Mouse (Mus musculus): ENCODE results near the gene Snx33.
"Not testable (repeated sequence)": the region's sequence is repeated elsewhere in the genome, so short reads cannot be mapped to it uniquely, and the experiment has no call there.

Snx33 gene

DNA sequence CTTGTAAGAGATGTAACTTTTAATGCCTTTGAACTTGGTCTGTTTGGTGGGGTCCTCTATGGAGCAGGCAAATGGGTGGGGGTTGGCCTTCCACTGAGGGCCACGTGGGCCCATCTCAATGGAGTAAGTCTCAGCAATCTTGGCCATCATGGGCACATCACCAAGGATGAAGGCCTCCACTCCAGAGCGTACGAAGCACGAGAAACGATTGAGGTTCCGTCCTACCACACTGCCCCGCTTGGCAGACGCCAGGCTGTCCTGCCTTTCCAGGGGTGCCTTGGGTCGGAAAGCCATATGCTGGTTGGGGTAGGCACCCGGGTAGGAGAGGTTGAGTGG is 2.2 kb downstream of the Snx33 start:
- DNase-seq (ENCODE audit: low read depth in 2 of 2, low spot score in 2 of 2), result no peak

DNA sequence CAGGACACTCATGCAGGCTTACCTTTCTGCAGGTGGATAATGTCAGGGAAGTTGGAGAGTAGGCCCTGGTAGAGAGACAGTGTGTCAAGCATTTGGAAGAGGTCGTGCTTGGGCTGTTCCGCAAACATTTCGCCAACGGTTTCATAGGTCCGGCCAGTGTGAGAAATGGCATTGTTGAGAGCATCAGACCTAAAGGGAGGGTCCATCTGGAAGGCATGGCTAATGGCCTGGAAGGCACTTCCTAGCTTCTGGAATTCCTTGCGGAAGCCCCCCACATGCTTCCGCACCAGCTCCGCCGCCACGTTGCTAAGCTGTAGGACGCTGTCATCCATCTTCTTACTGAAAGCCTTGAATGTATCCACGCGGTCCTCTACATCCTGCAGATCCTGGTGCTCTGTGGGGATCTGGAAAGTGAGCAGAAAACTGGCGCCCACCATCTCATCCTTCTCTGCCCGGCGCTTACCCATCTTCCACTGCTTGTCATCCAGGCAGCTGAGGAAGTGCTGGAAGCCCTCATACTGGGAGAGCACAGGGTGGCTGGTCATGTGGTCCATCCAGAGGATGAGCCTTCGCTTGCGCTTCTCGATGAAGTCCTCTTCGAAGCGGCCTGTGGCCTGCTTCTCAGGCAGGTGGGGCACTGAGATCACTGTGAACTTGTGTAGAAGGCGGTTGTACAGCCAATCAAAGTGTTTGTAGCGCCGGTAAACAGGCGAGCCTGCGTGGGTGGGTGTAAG is 2.7 kb downstream of the Snx33 start:
- DNase-seq (ENCODE audit: low read depth in 2 of 2, low spot score in 2 of 2), result no peak

DNA sequence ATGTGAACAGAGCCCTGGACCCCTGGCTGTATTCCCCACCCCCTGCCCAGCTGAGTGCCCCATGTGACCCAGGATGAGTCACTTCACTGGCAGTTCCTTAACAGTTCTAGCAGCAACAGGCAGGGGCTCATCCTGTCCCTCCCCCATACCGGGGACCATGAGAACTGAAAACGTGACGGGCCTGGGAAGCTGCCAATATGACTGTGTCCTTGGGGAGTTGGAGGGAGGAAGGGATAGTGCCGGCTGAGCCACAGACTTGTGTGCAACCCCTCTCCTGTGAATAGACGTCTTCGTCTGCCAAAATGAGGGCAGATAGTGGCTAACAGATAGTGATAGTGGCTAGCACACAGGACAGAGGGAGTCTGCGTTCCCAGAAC is 3.5 kb downstream of the Snx33 start:
- no peak for DNase-seq (ENCODE audit: low read depth in 2 of 2, low spot score in 2 of 2)

DNA sequence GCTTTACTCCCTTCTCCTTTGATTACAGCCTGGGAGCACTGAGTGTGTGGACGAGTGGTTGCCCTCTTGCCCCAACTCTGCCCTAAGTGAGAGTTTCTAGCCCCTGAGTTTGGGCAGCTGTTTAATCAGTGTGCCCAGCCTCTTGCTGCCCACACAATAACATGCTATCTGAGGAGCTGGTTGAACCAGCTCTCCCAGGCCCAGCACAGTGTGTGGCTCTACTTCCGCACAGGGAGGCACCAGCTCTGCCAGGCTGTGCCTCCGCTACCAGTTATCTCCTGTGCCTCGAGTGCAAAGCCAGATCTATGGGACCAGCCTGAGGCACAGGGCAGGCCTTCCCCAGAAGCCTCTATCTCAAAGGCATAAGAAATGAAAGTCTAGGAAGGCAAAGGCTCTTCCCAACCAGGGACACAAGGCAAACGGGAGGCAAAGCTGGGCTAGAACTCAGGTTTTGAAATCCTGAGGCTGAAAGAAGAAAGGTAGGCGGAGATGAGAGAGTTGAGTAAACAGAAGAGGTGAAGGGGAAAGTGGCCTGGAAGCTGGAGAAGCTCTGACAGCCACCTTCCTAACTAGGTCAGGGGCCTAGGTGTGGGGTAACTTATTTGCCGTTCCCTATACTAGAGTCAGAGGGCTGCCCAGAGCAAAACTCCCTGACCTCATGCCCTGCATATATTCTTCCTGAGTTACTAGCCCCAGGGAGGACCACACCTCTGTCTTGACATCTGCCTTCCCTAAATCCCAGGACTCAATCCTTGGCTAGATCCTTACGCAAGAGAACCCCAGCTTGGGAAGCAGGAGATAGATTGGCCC is 4.1 kb downstream of the Snx33 start:
- no peak for DNase-seq (ENCODE audit: low read depth in 2 of 2, low spot score in 2 of 2)

DNA sequence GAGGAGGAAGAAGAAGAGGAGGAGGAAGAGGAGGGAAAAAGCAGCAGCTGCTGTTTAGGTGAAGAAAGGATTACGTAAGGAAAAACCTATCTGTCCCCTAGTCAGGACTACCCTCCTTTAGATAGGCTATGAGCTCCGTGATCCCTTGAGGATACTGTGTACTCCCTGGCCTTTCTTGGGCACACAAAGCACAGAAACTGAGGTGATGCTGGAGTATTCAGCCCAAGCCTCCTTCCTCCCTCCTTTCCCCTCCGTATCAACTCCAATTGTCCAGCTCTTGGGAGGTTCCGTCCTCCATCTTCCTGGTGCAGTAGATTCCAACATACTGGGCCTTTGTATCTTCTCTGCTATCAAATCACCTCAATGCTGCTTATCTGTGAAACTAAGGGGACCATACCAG is 5.4 kb downstream of the Snx33 start:
- no peak for DNase-seq (ENCODE audit: low read depth in 2 of 2, low spot score in 2 of 2)

DNA sequence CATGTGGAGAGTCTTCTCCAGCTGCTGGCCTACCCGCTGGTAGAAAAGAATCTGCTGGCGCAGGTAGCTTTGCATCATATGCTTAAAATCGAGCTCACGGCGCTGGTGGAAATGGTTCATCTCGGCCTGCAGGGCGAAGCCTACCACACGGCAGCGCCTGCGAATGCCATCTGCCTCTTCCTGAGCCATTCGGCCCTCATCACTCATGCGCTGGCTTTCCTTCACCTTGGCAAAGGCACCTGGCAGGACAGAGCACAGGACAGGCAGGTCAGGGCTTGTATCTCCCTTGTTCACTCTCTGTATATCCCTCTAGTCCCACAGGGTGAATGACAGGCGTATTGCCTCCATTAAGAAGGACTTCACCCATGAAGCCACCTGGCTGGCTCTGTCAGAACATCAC is 9.7 kb downstream of the Snx33 start:
- no peak for DNase-seq (ENCODE audit: low read depth in 2 of 2, low spot score in 2 of 2)

DNA sequence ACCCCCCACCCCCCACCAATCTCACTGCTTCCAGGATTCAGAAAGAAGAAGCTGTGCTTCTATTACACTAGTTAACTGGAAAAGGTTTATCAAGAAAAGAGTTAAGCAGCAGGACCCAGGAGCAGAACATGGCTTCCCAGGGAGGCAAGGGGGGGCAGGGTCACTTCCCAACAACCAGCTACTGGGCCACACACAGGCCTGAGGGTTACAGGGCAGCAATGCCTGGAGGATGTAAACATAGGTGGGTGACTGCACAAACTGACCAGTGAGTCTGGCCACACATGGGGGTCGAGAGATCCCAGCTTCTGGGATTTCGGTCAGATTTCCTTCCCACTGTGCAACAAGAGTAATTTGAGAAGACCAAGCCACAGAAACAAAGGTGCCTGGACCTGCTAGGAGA is 11.0 kb downstream of the Snx33 start:
- DNase-seq (ENCODE audit: low read depth in 2 of 2, low spot score in 2 of 2), result no peak

DNA sequence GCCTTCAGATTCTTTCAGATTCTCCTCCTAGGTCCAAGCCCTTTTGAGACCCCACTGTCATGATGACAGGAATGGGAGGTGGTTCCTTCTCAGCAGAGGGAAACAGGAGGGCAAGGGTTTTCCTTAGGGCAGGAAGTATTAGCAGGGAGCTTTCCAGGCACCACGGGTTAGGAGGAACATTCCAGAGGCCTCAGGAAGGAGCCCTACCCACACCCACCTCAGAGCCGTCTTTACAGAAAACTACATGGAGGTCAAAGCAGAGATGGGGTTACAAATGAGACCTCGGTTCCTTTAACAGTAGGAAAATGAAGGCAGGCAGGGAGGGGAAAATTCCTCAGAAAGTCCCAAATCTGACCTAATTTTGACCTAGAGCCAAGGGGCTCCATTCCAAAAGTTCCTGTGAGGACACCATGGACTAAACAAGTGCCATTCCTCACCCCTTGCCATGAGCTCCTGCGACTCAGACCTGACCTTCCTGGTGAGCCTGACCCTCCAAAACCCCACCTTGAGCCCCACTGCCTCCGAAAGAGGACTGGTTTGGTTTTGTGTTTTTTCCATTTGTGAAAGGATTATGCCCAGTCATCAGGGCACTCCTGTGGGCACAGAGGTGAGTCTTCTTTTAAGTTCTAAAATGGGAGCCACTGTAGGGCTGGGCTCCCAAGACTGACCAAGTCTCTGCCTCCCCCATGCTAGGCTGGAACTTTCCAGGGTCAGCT is 12.3 kb downstream of the Snx33 start:
- DNase-seq (ENCODE audit: low read depth in 2 of 2, low spot score in 2 of 2), result no peak

DNA sequence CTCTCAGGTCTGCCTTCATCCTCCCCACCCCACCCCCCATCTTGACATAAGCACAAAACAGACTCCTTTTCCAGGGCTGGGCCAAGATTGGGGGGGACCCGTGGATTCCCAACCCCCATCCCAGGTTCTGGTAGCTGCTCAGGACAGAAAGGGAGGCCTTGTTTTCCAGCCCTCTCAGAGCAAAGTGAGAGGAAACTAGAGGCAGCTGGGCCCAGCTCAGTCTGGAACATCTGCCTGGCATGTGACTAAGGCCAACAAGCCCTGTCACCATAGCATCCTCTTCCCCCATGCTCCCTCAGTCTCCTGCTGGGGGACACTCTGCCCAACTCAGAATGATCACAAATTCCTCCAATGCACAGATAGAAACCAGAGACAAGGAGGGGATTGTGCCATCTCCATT is 13.1 kb downstream of the Snx33 start:
- no peak for DNase-seq (ENCODE audit: low read depth in 2 of 2, low spot score in 2 of 2)

DNA sequence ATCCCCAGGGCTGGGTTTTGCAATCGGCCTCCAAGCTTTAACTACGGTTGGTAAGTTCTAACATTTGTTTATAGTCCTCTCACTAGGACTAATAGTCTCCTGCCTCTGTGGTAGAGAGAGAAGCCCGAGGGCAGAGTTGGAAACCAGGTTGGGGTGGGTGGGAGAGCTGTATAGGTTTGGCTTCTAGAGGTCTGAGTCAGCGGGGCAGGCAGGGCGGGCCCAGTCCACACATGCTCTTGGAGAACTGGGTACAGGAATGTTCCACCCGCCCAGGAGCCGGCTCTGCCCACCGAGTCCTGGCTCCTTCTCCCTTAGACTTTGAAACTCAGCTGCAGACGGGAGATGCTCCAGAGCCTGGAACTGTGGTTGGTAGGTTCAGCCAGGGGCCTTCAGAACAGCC is 14.2 kb downstream of the Snx33 start:
- DNase-seq (ENCODE audit: low read depth in 2 of 2, low spot score in 2 of 2), result no peak

DNA sequence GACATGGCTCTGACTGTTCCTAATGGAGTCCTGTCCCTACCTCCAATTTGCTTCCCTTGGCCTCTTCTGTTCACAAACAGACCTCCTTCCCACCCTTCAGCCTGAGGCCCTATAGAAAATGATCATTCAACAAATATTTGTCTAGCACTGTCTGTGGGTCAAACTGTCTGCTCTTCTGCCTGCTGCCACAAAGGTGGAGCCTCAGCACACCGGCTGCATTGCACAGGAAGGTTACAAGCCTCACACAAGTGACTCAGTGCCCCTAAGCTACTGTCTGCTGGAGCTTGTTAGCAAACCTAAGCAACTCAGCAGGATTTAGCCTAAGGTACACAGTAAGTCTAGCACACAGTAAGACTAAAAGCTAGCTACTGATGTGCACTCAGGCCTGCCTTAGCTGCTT is 17.2 kb downstream of the Snx33 start:
- no peak for DNase-seq (ENCODE audit: low read depth in 2 of 2, low spot score in 2 of 2)

DNA sequence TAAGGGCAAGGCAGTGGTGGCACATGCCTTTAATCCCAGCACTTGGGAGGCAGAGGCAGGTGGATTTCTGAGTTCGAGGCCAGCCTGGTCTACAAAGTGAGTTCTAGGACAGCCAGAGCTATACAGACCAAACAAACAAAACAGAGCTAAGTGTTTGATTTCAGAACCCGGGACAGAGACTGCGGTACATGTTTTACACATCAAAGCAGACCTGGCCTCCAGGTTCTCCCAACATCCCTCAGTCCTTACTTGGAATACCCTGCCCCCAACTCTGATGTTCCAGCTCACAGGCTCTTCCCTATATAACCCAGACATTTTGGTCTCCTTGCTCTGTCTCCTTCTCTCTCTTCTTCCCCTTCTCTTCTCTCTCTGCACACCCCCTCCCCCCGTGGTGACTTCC is 18.2 kb downstream of the Snx33 start:
- not testable (repeated sequence) for DNase-seq (ENCODE audit: low read depth in 2 of 2, low spot score in 2 of 2)

DNA sequence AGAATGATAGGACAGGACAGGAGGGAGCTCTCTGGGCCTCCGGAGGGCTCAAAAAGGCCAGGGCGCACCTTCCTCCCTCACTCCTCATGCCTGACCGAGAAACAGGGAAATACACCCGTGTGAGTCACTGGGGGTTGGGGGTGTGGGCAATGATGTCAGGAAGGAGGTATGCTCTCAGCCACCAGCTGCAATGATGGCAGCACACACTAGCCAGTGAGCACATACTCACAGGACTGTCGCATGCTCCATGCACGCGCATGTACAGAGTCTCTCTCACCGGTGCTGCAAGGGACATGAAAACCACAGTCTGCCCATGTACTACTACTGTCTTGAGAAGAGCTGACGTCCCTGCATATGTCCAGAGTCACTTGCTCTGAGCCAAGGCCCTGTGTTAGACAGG is 20.6 kb downstream of the Snx33 start:
- DNase-seq (ENCODE audit: low read depth in 2 of 2, low spot score in 2 of 2), result no peak

DNA sequence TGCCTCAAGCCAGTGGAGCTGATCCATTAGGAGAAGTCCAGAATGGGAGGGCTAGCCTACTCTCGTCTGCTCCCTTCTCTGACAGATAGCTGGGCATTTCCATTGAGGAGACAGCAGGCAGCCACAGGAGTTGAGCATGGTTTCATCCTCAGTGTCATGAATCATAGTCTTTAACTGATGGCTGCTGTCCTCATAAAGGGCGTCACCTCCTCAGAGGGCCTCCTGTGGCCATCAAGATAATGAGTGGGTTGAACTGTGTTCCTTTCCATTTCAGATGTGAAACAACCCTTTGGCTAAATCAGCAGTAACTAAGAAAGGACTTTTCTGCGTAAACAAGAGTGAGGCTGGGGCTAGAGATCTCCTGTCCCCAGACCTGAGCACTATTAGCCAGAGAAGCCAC is 24.5 kb downstream of the Snx33 start:
- no peak for DNase-seq (ENCODE audit: low read depth in 2 of 2, low spot score in 2 of 2)

DNA sequence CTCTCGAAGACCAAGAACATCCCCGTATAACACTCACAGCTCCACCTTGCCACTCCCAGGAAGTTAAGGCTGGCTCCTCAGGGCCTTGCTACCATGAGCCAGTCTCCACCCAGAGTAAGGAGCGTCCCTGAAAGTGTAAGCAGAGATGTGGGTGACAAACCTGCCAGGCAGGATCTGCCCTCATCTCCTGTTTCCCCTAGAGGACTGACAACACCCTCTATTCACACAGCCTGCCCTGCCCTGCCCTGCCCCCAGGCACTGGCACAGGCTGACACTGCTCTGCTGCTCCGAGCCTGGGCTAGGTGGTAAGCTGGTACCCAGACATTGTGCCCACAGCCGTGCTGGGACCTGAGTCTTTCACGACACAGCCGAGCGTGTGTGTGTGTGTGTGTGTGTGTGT is 27.0 kb downstream of the Snx33 start:
- DNase-seq (ENCODE audit: low read depth in 2 of 2, low spot score in 2 of 2), result no peak

DNA sequence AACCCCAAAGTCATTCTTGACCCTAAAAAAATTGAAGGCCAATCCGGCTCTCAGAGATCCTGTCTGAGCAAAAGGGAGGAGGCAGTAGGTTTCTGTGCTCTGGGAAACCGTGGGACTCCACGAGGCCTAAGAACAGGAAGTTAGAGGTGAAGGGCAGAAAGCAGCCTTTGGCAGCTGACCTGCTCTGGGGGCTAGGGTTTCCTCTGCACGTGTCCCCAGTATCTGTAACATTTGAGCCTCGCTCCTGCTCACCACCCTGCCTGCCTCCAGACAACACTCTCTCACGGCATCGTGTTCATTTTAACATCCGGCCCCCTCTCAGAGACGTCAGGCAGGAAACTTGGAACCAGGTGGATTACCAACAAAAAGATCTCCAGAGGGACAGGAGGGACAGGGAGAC is 27.6 kb downstream of the Snx33 start:
- no peak for DNase-seq (ENCODE audit: low read depth in 2 of 2, low spot score in 2 of 2)

DNA sequence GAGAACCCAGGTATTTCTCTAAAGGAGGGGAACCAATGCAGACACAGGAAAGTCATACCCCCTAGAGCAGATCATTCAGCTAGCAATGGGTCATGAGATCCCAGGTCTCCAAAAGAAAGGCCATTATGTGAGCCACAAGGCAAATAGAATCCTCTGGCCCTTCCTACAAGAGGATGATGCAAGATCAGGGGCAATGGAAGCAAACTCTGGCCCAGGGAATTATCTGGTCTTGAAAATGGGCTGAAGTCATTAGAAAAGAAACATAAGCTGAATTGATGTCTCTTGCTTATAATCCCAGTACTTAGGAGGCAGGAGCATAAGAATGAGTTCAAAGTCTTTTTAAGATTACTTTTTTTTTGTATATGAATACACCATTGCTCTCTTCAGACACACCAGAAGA is 28.1 kb downstream of the Snx33 start:
- DNase-seq (ENCODE audit: low read depth in 2 of 2, low spot score in 2 of 2), result no peak

DNA sequence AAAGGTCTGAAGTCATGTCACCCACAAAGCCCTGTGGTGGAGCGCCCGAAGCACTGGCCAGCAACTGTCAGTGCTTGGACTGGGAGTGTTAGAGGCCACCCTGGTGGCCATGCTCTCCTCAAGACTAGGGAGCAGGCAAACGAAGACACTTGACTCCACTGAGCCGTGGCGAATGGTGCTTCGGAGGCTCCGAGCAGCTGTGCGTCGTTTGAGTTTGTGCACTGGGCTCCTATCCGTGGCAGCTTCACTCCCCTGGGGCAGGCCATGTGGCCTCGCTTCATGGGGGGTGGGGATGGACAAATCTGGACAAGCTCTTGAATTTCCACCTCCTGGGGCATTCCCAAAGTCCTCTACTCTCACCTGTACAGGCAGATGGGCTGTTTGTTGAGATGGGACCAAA is 28.8 kb downstream of the Snx33 start:
- DNase-seq (ENCODE audit: low read depth in 2 of 2, low spot score in 2 of 2), result no peak

DNA sequence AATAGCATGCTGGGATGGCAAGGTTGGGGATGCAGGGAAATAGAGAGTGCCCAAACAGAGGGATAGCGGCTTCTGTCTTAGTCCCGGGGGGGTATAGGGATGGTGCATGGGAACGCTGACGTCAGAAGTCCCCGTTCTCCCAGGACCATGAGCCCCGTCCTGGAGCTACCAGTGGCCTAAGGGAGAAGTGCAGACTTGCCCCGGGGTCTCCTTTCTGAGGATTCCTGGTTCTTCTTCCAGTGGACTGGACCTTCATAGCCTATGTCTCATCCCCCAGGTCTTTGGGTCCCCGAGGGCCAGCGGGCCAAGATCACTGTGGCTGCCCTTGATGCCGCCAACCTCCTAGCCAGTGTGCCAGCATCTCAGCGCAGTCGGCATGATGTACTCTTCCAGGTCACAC is 31.4 kb downstream of the Snx33 start:
- no peak for DNase-seq (ENCODE audit: low read depth in 2 of 2, low spot score in 2 of 2)

DNA sequence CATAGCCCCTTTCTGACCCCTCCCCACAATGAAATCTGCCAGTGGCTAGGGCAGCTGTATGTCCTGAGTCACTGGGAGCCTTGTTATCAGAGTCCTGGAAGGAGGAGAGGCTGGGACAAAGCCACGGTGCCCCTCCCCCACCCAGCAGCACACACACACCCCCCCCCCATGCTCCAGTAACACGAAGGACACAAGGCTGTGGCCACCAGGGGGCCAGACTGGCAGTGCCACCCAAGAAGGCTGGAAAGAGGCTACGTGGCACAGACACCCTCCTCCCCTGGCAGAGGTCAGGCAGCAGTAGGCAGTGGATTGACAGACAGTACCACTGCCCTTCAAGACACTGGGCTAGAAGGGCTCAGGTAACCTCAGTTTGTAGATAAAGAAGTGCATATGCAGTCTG is 34.2 kb downstream of the Snx33 start:
- DNase-seq (ENCODE audit: low read depth in 2 of 2, low spot score in 2 of 2), result no peak

DNA sequence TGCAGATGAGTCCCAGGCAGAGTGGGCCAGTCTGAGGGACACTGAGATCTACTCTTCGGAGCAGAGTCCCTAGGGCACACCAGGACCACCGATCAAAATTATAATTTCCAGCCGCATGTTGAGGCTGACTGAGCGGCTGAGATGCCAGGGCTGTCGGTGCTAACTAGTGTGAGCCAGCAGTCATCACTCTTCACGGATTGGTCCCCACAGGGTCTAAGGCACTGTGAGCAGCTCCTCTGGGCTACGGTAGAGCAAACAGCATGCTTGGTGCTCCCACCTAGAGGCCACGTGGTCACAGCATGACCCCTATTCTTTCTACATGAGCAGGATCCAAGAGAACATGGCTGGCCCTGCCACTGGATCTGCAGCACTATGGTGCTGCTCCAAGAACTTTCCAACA is 34.9 kb downstream of the Snx33 start:
- DNase-seq (ENCODE audit: low read depth in 2 of 2, low spot score in 2 of 2), result no peak

DNA sequence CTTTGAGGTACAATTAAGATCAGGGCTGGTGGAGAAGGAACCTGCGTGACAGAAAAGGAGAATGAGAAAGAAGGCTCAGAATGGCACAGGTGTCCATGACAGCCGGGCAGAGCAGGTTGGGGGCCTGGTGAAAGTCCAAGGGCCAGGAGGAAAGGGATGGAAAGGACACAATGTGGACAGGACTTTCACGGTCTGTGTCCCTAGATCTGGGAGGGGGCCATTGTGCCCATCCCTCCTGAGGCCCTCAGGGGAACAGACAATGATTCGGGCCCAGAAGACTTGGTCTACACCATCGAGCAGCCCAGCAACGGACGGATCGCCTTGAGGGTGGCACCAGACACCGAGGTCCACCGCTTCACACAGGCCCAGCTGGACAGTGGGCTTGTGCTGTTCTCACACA is 36.1 kb downstream of the Snx33 start:
- no peak for DNase-seq (ENCODE audit: low read depth in 2 of 2, low spot score in 2 of 2)

Measured in CD8-positive naive resting alpha-beta T cell, adult 2 months (primary cell).